Mouse (Mus musculus) gastrocnemius, adult 2 months (tissue): ENCODE data around the gene Acbd3. TPM values are rescaled to one million over a fixed set of nuclear protein-coding genes. Genes with fewer than 3 reads are reported as not detected.

Experiments
- DNase-seq: peaks from one replicate; pipeline ENCODE4 v3.0.0; 2022
- H3K27ac ChIP-seq: fragments of 200-600 bp; 2 replicates; pipeline ENCODE4 v1.8.1; 2022; ENCODE audit warnings: mild to moderate bottlenecking
- H3K4me3 ChIP-seq: fragments of 200-600 bp; 2 replicates; pipeline ENCODE4 v1.8.1; 2022; ENCODE audit warnings: mild to moderate bottlenecking, moderate library complexity
- CTCF ChIP-seq: fragments of 200-600 bp; IDR thresholded peaks from 2 replicates; pipeline ENCODE4 v1.8.1; 2022; ENCODE audit warnings: antibody characterized with exemption, mild to moderate bottlenecking, moderate library complexity
- intact Hi-C: fragments of 180-260 bp; cut with DNase I; formaldehyde crosslinking; loops from one replicate; pipeline ENCODE4 v1.15.1; 2025
- total RNA-seq, 2 experiments: library from RNA; stranded (reverse); gene quantifications; 2 replicates each; pipeline ENCODE4 v1.2.3; 2021

Gene Acbd3
- total RNA-seq, 2 experiments from 2014 or later = 13.8 to 16.0 TPM

DNA sequence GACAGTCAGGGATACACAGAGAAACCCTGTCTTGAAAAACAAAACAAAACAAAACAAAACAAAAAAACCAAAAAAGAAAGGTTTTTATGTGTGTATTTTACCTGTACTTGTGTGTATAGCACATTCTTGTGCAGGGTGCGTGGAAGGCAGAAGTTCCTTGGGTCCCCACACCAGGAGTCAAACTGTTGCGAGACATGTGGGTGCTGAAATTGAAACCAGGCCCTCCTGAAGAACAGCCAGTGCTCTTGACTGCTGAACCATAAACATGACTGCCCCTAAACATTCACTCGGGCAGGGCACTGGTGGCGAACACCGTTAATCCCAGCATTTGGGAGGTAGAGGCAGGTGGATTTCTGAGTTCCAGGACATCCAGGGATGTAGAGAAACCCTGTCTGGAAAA is 74.2 kb downstream of the Acbd3 start:
- H3K4me3 ChIP-seq = no peak overlapping the region
- H3K27ac ChIP-seq = no peak overlapping the region
- DNase-seq = no peak
- intact Hi-C loops = no loop called here
- no peak for TF ChIP-seq CTCF

DNA sequence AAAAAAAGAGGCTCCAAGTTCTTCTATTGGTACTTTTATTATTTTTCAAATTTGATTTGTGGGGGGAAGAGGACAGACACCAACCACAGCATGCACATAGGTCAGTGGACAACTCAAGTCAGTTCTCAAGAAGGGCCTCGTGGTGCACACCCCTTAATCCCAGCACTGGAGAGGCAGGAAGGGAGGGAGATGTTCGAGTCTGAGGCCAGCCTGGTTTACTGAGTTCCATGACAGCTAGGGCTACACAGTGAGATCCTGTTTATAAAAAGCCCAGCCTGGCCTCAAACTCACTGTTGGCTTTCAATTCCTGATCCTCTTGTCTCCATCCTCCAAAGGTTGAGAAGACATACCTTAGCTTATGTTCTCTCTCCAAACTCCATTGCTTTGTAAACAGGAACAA is 75.0 kb downstream of the Acbd3 start:
- no peak overlapping the region for H3K4me3 ChIP-seq
- H3K27ac ChIP-seq = no peak overlapping the region
- TF ChIP-seq CTCF = no peak
- no peak for DNase-seq
- intact Hi-C loops = no loop called here

GRCm38 (mm10) chr1:180801466-180801994 is 75.7 kb downstream of the Acbd3 start:
- Histone ChIP-seq H3K27ac (peak overlapping the region; percentile 17), H3K4me3 (no peak overlapping the region)
- no peak for DNase-seq
- intact Hi-C loops = no loop called here
- no peak for TF ChIP-seq CTCF

Other genes starting within 250 kb of the Acbd3 start
- gene Stum, start 242.5 kb upstream of the Acbd3 start, total RNA-seq = under 1 TPM; 0.41 to 0.86 TPM
- 10 to 100 TPM; 58.1 to 71.3 TPM for gene Parp1, start 157.1 kb upstream of the Acbd3 start, total RNA-seq
- 1 to 10 TPM; 2.5 to 3.1 TPM for gene Lin9, start 84.9 kb upstream of the Acbd3 start, total RNA-seq
- gene Mixl1, start 29.0 kb upstream of the Acbd3 start, total RNA-seq = not detected
- 100 to 1,000 TPM; 314 to 379 TPM for gene H3f3a, start 87.9 kb downstream of the Acbd3 start, total RNA-seq
- gene Sde2, start 125.1 kb downstream of the Acbd3 start, total RNA-seq = 1 to 10 TPM; 7.4 to 7.8 TPM
- gene Lefty2, start 167.1 kb downstream of the Acbd3 start, total RNA-seq = not detected
- 10 to 100 TPM; 10.3 to 11.7 TPM for gene Pycr2, start 178.2 kb downstream of the Acbd3 start, total RNA-seq
- gene Lefty1, start 209.0 kb downstream of the Acbd3 start, total RNA-seq = under 1 TPM; 0.22 to 0.33 TPM
- 10 to 100 TPM; 13.9 to 14.5 TPM for gene Tmem63a, start 216.3 kb downstream of the Acbd3 start, total RNA-seq